Mouse (Mus musculus): ENCODE measurements around the gene Hoxa10.

DNA sequence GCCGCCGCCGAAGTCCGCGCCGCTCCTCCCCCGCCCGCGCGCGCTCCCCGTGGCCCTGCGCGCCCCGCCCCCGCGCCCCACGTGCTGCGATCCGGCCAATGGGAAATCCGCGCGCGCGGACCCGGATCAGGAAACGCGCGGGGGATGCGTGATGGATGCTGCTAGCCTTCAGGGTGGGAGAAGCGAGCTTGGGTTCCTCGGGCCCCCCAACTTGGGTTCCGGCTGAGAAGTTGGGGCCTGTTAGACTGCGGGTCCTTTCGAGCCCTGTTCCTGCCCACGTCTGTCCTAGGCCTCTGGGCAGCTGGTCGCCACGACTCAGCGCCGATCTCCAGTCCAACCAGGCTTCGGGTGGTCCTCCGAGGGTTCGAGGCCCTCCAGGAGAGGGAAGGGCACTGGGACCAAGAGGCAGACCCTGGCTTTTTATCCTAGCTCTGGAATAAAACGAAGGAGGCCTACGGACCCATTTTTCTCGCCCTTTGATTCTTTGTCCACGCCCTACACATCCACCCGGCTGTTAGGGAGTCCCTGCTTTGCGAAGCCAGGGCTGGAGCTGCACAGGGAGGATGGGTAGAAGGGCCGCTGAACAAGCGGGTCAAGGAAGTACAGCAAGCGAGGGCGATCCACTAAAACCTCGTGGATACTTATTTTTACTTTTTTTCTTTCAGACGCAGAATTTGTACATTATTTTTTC, 48.6 kb downstream of the Hoxa10 start:
- no peak for TF ChIP-seq CTCF (IDR thresholded peaks at IDR 0.05)
- no peak for TF ChIP-seq EP300 (IDR thresholded peaks at IDR 0.05)
